Mouse (Mus musculus) neural tube, embryonic 12.5 days (tissue): ENCODE measurements around the gene Hist2h2be. TPM values are rescaled to one million over a fixed set of nuclear protein-coding genes. Genes with fewer than 3 reads are reported as not detected.

Source experiments
- ATAC-seq: fragments of 200-750 bp; cut with Nextera tagmentation; 2 replicates; pipeline ENCODE4 v1.8.0; 2017; ENCODE audit warnings: low read depth, mild to moderate bottlenecking, moderate TSS enrichment, moderate library complexity; ENCODE audit not compliant: low FRiP score
- H3K27ac ChIP-seq: fragments of 300-500 bp; sonication (generic); 2 replicates; pipeline ENCODE4 v1.5.1; 2016
- H3K27me3 ChIP-seq: fragments of 300-500 bp; sonication (generic); replicated peaks from 2 replicates; pipeline ENCODE4 v1.6.1; 2016; ENCODE audit warnings: mild to moderate bottlenecking
- H3K36me3 ChIP-seq: fragments of 300-500 bp; sonication (generic); 2 replicates; pipeline ENCODE4 v1.6.1; 2016; ENCODE audit warnings: mild to moderate bottlenecking
- H3K4me1 ChIP-seq: fragments of 300-500 bp; sonication (generic); 2 replicates; pipeline ENCODE4 v1.6.1; 2016
- H3K4me2 ChIP-seq: fragments of 300-500 bp; sonication (generic); replicated peaks from 2 replicates; pipeline ENCODE4 v1.6.1; 2016; ENCODE audit warnings: mild to moderate bottlenecking
- H3K4me3 ChIP-seq: fragments of 300-500 bp; sonication (generic); 2 replicates; pipeline ENCODE4 v1.5.1; 2016
- H3K9ac ChIP-seq: fragments of 300-500 bp; sonication (generic); 2 replicates; pipeline ENCODE4 v1.6.1; 2016; ENCODE audit warnings: mild to moderate bottlenecking
- H3K9me3 ChIP-seq: fragments of 300-500 bp; sonication (generic); 2 replicates; pipeline ENCODE4 v1.6.1; 2016; ENCODE audit warnings: mild to moderate bottlenecking
- WGBS: fragments of 180-500 bp; shearing (Covaris S2); methylation state at CpG from one replicate; pipeline ENCODE4 v1.1.7; 2016; 5-methylcytosine and 5-hydroxymethylcytosine counted together
- microRNA-seq: library from miRNA; unstranded; fragments of <30 nt; microRNA quantifications from one replicate; pipeline ENCODE4, GENCODE M21; 2017
- polyA plus RNA-seq: library from polyadenylated mRNA; unstranded; fragments of >200 nt; fragmentation: Nextera tagmentation; extraction: Ambion mirVana; gene quantifications from 2 replicates; pipeline ENCODE4 v1.2.1, GENCODE M21; 2016

The Hist2h2be gene
- polyA plus RNA-seq, 1 experiment from 2014 or later: 5.7 TPM

GRCm38 (mm10) chr3:96269511-96270474 is 48.9 kb downstream of the Hist2h2be start, which contains the start of gene Hist2h2bb:
Gene Hist2h2bb, plus strand, starts transcription at chr3:96269752.
- WGBS: under 1% methylated on average over 45 of the region's 45 CpGs

More at GRCm38 (mm10) chr3:96269511-96270474, 48.9 kb downstream of the Hist2h2be start, which contains the start of gene Hist2h2bb:
- no peaks in the 10 kb centered on the region for H3K27me3 ChIP-seq
- H3K36me3 ChIP-seq: no peaks in the 10 kb centered on the region
- peak within 1 kb of the TSS; percentile 49 for H3K4me3 ChIP-seq
- H3K4me2 ChIP-seq: peak within 1 kb of the TSS; percentile 74
- no peaks in the 10 kb centered on the region for H3K9me3 ChIP-seq
- peak; percentile 95 for ATAC-seq
- peaks cover 8% of the 10 kb centered on the region for H3K4me1 ChIP-seq
- H3K27ac ChIP-seq: peak within 1 kb of the TSS; percentile 87
- peak within 1 kb of the TSS; percentile 68 for H3K9ac ChIP-seq

Small RNAs within 50 kb of the gene (microRNA-seq; reads per million reads assigned to microRNA genes)
- gene Gm44492 (not detected), gene Gm47311 (not detected), gene Gm47313 (not detected)

Other genes starting within 250 kb of the Hist2h2be start
- 90.0 and 91.9 TPM in 2 replicates for gene Plekho1, start 225.1 kb upstream of the Hist2h2be start, polyA plus RNA-seq
- gene Vps45, start 162.7 kb upstream of the Hist2h2be start, polyA plus RNA-seq: 48.3 TPM in 2 replicates
- gene Otud7b, start 116.6 kb upstream of the Hist2h2be start, polyA plus RNA-seq: 11.6 and 16.2 TPM in 2 replicates
- gene Mtmr11, start 59.1 kb upstream of the Hist2h2be start, polyA plus RNA-seq: 9.8 and 14.1 TPM in 2 replicates
- 165 and 183 TPM in 2 replicates for gene Sf3b4, start 48.8 kb upstream of the Hist2h2be start, polyA plus RNA-seq
- gene Sv2a, start 40.0 kb upstream of the Hist2h2be start, polyA plus RNA-seq: 44.4 and 44.8 TPM in 2 replicates
- gene Bola1, start 1.4 kb upstream of the Hist2h2be start, polyA plus RNA-seq: 60.8 and 69.5 TPM in 2 replicates
- gene Hist2h2ab, start 1.3 kb upstream of the Hist2h2be start, polyA plus RNA-seq: 1.7 TPM in 1 of 2 replicates, not detected in the other
- gene Hist2h2ac, start 239 bp upstream of the Hist2h2be start, polyA plus RNA-seq: 5.7 and 9.5 TPM in 2 replicates
- 5.0 and 8.2 TPM in 2 replicates for gene Hist2h3c2, start 18.0 kb downstream of the Hist2h2be start, polyA plus RNA-seq
- 54.5 and 73.7 TPM in 2 replicates for gene Hist2h2aa2, start 19.2 kb downstream of the Hist2h2be start, polyA plus RNA-seq
- 19.2 and 21.1 TPM in 2 replicates for gene Hist2h2aa1, start 24.4 kb downstream of the Hist2h2be start, polyA plus RNA-seq
- gene Hist2h3c1, start 25.6 kb downstream of the Hist2h2be start, polyA plus RNA-seq: 0.50 and 1.1 TPM in 2 replicates
- gene Hist2h4, start 42.2 kb downstream of the Hist2h2be start, polyA plus RNA-seq: 8.5 and 13.5 TPM in 2 replicates
- gene Hist2h3b, start 47.5 kb downstream of the Hist2h2be start, polyA plus RNA-seq: 41.2 and 58.9 TPM in 2 replicates
- 9.1 and 16.6 TPM in 2 replicates for gene Hist2h2bb, start 48.6 kb downstream of the Hist2h2be start, polyA plus RNA-seq
- 1.4 and 1.5 TPM in 2 replicates for gene Fcgr1, start 72.8 kb downstream of the Hist2h2be start, polyA plus RNA-seq
- gene BC107364, start 231.2 kb downstream of the Hist2h2be start, polyA plus RNA-seq: not detected in 2 replicates